Mouse (Mus musculus): ENCODE measurements around the gene Cyp2d9.
"Not testable (repeated sequence)": the region's sequence is repeated elsewhere in the genome, so short reads cannot be mapped to it uniquely, and the experiment has no call there.

GRCm38 (mm10) chr15:82452133-82452532 is 18.9 kb downstream of the Cyp2d9 start:
- not testable (repeated sequence) for TF ChIP-seq CTCF (IDR thresholded peaks at IDR 0.05; ENCODE audit: extremely low read depth, insufficient read depth, insufficient read length, insufficient replicate concordance); POLR2A (IDR thresholded peaks at IDR 0.05; ENCODE audit: low read depth, low read length)
